Mouse (Mus musculus): ENCODE data around the gene Mrpl21. TPM values are rescaled to one million over a fixed set of nuclear protein-coding genes. Genes with fewer than 3 reads are reported as not detected.

Mrpl21 gene
- polyA plus RNA-seq, 1 experiment from 2014 or later = 96.2 TPM

DNA sequence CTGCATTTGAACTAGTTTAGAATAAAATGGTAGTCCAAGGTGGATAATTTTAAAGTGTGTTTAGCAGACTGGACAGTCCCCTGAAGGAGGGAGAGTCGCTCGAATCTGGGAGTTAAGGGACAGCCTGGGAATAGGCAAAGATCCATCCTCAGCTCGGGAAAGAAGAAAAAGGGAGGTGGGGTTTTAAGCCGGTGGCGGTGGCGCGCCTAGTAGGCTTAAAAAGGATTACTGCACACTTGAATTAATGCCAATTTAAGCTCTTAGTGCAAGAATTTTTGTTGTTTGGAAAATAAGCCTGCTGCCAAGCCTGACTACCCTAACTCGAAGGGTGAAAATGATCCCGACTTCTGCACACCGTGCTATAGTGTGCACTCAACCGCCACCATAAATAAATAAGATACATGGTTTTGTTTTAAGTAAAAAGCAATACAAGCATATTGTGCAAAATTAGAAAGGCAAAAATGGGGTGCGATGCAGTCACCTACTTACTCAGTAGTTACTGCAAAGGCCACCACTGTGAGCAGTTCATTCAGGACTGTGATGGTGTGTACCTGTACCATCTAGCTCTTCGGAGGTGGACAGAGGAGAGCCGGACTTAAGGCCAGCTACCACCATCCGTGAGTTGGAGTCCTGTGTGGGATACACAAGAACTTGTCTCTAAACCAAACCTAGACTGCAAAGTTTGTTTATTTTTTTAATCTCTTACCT lies 43.2 kb downstream of the Mrpl21 start:
- H3K9ac ChIP-seq (replicated peaks; ENCODE audit: low read length) = no peak overlapping the region; the same call in 1 of the 2 replicates
- H3K9me3 ChIP-seq (ENCODE audit: control insufficient read depth, low read length) = no peaks in the 10 kb centered on the region
- H3K4me2 ChIP-seq (ENCODE audit: low read length) = peak overlapping the region; percentile 85
- no peaks in the 10 kb centered on the region for H3K36me3 ChIP-seq (ENCODE audit: control insufficient read depth, insufficient read depth, low read length)
- WGBS = 22% methylated on average over 15 of the region's 15 CpGs
- peak overlapping the region; percentile 85 for H3K27ac ChIP-seq (replicated peaks; ENCODE audit: low read depth, low read length)
- DNase-seq = peak; percentile 73
- H3K4me1 ChIP-seq (ENCODE audit: control insufficient read depth, insufficient read depth, low read length) = peaks cover 27% of the 10 kb centered on the region
- peak overlapping the region; percentile 50 for H3K4me3 ChIP-seq (replicated peaks; ENCODE audit: low read depth, low read length)
- H3K27me3 ChIP-seq (ENCODE audit: control insufficient read depth, insufficient read depth, low read length) = peaks cover 31% of the 10 kb centered on the region
- ATAC-seq (ENCODE audit: low FRiP score, low TSS enrichment) = no peak; the same call in 1 of the 2 replicates

DNA sequence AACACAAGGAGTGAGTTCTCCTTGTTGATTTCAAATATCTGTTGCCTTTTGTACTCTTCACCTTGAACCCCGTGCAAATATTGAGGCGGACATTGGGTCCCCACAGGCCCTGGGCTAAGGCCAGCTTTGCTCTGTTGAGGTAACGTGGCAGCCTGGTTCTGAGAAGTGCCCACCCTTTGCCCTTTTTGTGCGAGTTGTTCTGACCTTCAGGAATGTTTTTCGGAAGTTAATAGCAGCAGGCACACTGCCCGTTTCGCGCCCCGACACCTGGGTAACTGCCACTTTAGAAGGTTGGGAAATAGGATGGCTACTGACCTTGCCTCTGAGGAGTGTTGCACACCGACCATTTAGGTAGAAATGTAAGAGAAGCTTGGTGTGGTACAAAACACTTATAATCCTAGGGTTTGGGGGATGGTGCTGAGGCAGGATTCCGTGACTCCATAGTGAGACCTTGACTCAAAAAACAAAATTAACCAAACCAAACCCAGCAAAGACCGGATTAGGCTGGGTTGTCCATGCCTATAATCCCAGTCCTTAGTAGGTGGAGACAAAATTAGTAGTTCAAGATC lies 43.9 kb downstream of the Mrpl21 start:
- Histone ChIP-seq H3K4me2 (ENCODE audit: low read length) (peak overlapping the region; percentile 85), H3K4me3 (replicated peaks; ENCODE audit: low read depth, low read length) (no peak overlapping the region), H3K4me1 (ENCODE audit: control insufficient read depth, insufficient read depth, low read length) (peaks cover 27% of the 10 kb centered on the region), H3K36me3 (ENCODE audit: control insufficient read depth, insufficient read depth, low read length) (no peaks in the 10 kb centered on the region), H3K9ac (replicated peaks; ENCODE audit: low read length) (no peak overlapping the region), H3K9me3 (ENCODE audit: control insufficient read depth, low read length) (no peaks in the 10 kb centered on the region), H3K27me3 (ENCODE audit: control insufficient read depth, insufficient read depth, low read length) (peaks cover 26% of the 10 kb centered on the region), H3K27ac (replicated peaks; ENCODE audit: low read depth, low read length) (peak overlapping the region; percentile 85)
- 88% methylated on average over 12 of the region's 12 CpGs for WGBS
- DNase-seq = no peak
- no peak for ATAC-seq (ENCODE audit: low FRiP score, low TSS enrichment)

DNA sequence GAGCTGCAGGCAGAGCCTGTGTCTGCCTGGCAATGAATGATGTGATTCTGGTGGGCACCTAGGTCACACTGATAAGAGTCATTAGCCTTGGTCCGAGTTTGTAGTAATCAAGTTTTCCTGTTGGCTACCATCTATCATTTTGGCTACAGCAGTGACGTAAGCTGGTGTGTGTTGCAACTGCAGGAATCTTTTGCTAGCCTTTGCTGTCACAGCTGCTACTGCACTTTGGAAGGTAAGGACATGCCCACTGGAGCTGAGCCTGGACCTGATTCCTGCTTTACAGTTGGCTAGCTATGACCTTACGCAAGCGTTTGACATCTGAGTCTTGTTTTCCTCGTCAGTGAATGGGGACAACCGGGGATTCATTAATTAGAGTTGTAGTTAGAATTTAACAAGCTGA lies 50.5 kb downstream of the Mrpl21 start:
- H3K27me3 ChIP-seq (ENCODE audit: control insufficient read depth, insufficient read depth, low read length) = no peaks in the 10 kb centered on the region
- ATAC-seq (ENCODE audit: low FRiP score, low TSS enrichment) (no peak), DNase-seq (no peak)
- WGBS = 76% methylated on average over 6 of the region's 6 CpGs
- H3K36me3 ChIP-seq (ENCODE audit: control insufficient read depth, insufficient read depth, low read length) = no peaks in the 10 kb centered on the region
- no peak overlapping the region for H3K4me3 ChIP-seq (replicated peaks; ENCODE audit: low read depth, low read length)
- H3K9ac ChIP-seq (replicated peaks; ENCODE audit: low read length) = no peak overlapping the region
- no peak overlapping the region for H3K27ac ChIP-seq (replicated peaks; ENCODE audit: low read depth, low read length)
- no peaks in the 10 kb centered on the region for H3K9me3 ChIP-seq (ENCODE audit: control insufficient read depth, low read length)
- no peak overlapping the region for H3K4me2 ChIP-seq (ENCODE audit: low read length)
- H3K4me1 ChIP-seq (ENCODE audit: control insufficient read depth, insufficient read depth, low read length) = peaks cover 14% of the 10 kb centered on the region

DNA sequence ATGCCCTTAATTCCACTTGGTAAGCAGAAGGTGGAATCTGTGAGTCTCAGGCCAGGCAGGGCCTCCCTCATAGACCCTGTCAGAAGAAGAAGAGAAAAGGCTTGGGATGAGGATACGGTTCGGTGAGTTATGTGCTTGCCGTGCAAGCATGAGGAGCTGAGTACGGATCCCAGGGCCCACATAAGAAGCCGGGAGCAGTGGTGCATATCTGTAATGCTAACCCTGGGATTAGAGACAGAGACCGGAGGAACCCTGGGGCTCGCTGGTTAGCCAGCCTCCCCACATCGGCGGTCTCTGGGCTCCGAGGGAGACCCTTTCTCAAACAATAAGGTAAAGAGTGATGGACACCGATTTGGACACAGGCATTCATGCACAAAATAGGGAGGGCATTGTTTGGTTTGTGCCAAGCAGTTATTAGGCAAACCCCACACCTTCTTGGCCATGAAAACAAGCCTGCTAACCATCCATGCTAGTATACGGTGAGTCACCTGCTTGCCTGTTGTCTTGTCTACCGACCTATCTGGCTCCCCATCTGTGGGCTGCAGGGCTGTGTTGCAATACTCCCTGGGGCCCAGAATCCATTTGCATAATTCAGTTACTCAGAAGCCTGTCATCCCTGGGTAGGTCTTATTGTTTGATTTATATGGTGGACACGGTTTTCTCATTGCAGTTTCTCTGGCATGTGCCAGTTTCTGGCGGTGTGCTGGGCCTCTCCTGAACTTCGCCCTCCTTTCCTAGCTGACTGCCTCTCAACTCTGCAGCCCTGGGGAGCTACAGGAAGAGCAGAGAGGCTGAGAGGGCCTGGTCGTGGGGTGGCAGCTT lies 51.2 kb downstream of the Mrpl21 start:
- H3K9me3 ChIP-seq (ENCODE audit: control insufficient read depth, low read length) = no peaks in the 10 kb centered on the region
- no peak overlapping the region for H3K4me3 ChIP-seq (replicated peaks; ENCODE audit: low read depth, low read length)
- no peak overlapping the region; the same call in 1 of the 2 replicates for H3K9ac ChIP-seq (replicated peaks; ENCODE audit: low read length)
- H3K27ac ChIP-seq (replicated peaks; ENCODE audit: low read depth, low read length) = peak overlapping the region; percentile 28
- no peak overlapping the region for H3K4me2 ChIP-seq (ENCODE audit: low read length)
- no peaks in the 10 kb centered on the region for H3K27me3 ChIP-seq (ENCODE audit: control insufficient read depth, insufficient read depth, low read length)
- no peaks in the 10 kb centered on the region for H3K36me3 ChIP-seq (ENCODE audit: control insufficient read depth, insufficient read depth, low read length)
- DNase-seq (peak; percentile 54), ATAC-seq (ENCODE audit: low FRiP score, low TSS enrichment) (peak; percentile 40; the same call in 1 of the 2 replicates)
- peaks cover 14% of the 10 kb centered on the region for H3K4me1 ChIP-seq (ENCODE audit: control insufficient read depth, insufficient read depth, low read length)
- WGBS = 17% methylated on average over 17 of the region's 17 CpGs

DNA sequence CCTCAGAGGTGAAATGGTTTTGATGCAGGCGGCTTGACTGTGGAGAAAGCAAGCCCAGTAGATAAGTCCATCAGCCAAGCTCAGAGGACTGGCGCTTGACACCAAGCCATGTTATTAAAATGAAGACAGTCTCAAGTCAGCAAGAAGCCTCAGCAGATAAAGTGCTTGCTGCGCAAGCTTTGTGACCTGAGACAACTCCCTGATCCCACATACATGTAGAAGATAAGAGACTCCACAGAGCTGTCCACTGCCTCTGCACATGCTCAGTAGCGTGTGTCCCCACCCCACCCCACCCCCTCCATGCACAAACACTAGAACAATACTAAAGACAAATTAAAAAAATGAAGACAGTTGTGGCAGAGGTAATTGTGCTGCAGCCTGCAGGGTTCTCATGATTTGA lies 51.8 kb downstream of the Mrpl21 start:
- Histone ChIP-seq H3K36me3 (ENCODE audit: control insufficient read depth, insufficient read depth, low read length) (no peaks in the 10 kb centered on the region), H3K4me2 (ENCODE audit: low read length) (no peak overlapping the region), H3K4me1 (ENCODE audit: control insufficient read depth, insufficient read depth, low read length) (peaks cover 14% of the 10 kb centered on the region), H3K27ac (replicated peaks; ENCODE audit: low read depth, low read length) (peak overlapping the region; percentile 28; the same call in 1 of the 2 replicates), H3K4me3 (replicated peaks; ENCODE audit: low read depth, low read length) (no peak overlapping the region), H3K9me3 (ENCODE audit: control insufficient read depth, low read length) (no peaks in the 10 kb centered on the region), H3K9ac (replicated peaks; ENCODE audit: low read length) (no peak overlapping the region), H3K27me3 (ENCODE audit: control insufficient read depth, insufficient read depth, low read length) (no peaks in the 10 kb centered on the region)
- DNase-seq (no peak), ATAC-seq (ENCODE audit: low FRiP score, low TSS enrichment) (no peak)
- 62% methylated on average over 4 of the region's 4 CpGs for WGBS

DNA sequence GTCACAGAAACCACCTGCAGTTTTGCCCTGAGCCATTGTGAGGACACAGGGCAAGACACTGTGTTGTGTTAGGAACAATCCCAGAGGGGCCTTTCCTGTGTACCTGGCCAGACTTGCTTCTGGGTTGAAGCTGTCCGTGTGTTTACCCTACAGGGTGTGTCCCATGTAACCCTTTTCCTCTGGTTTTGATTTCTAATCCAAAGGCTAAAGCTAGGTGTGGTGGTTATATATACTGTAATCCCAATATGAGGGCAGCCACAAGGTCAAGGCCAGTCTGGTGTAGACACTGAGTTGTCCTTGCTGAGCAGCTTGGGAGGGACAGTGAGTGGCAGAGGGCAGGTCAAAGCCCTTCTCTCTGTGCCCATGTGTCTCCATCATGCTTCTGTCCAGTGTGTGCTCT lies 53.2 kb downstream of the Mrpl21 start:
- no peaks in the 10 kb centered on the region for H3K27me3 ChIP-seq (ENCODE audit: control insufficient read depth, insufficient read depth, low read length)
- no peak overlapping the region for H3K9ac ChIP-seq (replicated peaks; ENCODE audit: low read length)
- H3K4me1 ChIP-seq (ENCODE audit: control insufficient read depth, insufficient read depth, low read length) = peaks cover 14% of the 10 kb centered on the region
- DNase-seq (no peak), ATAC-seq (ENCODE audit: low FRiP score, low TSS enrichment) (no peak)
- WGBS = 93% methylated on average over 1 of the region's 1 CpGs
- H3K27ac ChIP-seq (replicated peaks; ENCODE audit: low read depth, low read length) = no peak overlapping the region
- H3K4me2 ChIP-seq (ENCODE audit: low read length) = no peak overlapping the region
- no peaks in the 10 kb centered on the region for H3K9me3 ChIP-seq (ENCODE audit: control insufficient read depth, low read length)
- no peaks in the 10 kb centered on the region for H3K36me3 ChIP-seq (ENCODE audit: control insufficient read depth, insufficient read depth, low read length)
- no peak overlapping the region for H3K4me3 ChIP-seq (replicated peaks; ENCODE audit: low read depth, low read length)

DNA sequence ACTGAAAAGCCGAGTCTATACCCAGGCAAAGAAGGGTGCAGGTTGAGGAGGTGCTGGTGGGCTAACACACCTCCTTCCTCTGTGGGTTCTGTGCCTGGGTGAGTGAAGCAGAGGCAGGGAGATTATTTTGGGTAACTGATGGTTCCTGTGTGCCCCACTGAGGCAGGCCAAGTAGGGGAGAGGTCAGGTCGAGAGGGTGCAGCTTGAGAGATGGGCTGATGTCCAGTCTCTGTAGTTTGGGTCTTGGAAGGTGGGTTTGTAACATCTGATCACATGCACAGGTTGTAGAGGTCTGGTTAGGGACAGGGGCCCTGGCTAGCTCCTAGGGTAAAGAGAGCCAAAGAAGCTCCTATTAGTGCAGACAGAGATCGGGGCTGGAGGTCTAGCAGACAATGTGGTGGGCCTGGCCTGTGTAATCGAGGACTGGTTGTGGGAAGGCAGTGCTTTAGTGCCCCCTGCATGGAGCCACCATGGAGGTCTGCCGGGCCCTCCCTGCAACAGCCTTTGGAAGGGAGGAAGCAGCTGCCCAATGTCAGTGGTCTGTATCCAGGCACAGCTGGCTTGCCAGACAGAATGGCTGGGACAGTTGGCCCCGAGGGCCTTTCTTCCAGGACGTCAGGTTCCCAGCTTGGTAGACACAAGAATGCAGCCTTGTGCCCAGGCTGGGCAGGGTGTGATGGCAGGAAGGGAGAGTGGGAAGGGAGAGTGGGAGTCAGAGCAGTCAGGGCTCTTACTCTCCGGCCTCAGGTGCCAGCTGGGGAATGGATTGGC lies 54.0 kb downstream of the Mrpl21 start:
- DNase-seq (no peak), ATAC-seq (ENCODE audit: low FRiP score, low TSS enrichment) (no peak)
- no peak overlapping the region for H3K27ac ChIP-seq (replicated peaks; ENCODE audit: low read depth, low read length)
- no peak overlapping the region for H3K4me2 ChIP-seq (ENCODE audit: low read length)
- no peak overlapping the region for H3K9ac ChIP-seq (replicated peaks; ENCODE audit: low read length)
- H3K4me3 ChIP-seq (replicated peaks; ENCODE audit: low read depth, low read length) = no peak overlapping the region
- peaks cover 14% of the 10 kb centered on the region for H3K4me1 ChIP-seq (ENCODE audit: control insufficient read depth, insufficient read depth, low read length)
- no peaks in the 10 kb centered on the region for H3K36me3 ChIP-seq (ENCODE audit: control insufficient read depth, insufficient read depth, low read length)
- no peaks in the 10 kb centered on the region for H3K9me3 ChIP-seq (ENCODE audit: control insufficient read depth, low read length)
- H3K27me3 ChIP-seq (ENCODE audit: control insufficient read depth, insufficient read depth, low read length) = no peaks in the 10 kb centered on the region
- WGBS = 70% methylated on average over 8 of the region's 8 CpGs

DNA sequence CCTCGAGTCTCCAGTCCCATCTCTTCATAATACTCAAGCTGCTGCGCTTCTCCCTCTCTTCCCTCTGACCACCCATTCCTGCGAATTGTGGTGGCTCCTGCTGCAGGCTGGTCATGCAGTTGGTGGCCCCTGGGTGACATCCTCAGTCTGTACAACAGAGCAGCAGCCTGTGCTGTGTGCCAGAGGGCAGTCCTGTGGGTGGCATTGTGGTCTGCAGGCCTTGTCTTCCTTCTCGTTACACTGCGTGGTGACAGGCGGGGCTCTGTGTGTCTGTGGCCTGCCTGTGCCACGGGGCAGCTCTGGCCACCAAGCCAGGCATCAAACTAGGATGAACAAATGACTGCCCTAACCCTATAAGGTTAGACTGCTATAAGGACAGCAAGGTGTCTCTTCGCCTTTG lies 56.5 kb downstream of the Mrpl21 start:
- DNase-seq (no peak), ATAC-seq (ENCODE audit: low FRiP score, low TSS enrichment) (no peak)
- H3K9me3 ChIP-seq (ENCODE audit: control insufficient read depth, low read length) = no peaks in the 10 kb centered on the region
- no peak overlapping the region for H3K9ac ChIP-seq (replicated peaks; ENCODE audit: low read length)
- no peak overlapping the region for H3K4me2 ChIP-seq (ENCODE audit: low read length)
- H3K36me3 ChIP-seq (ENCODE audit: control insufficient read depth, insufficient read depth, low read length) = no peaks in the 10 kb centered on the region
- 87% methylated on average over 8 of the region's 8 CpGs for WGBS
- H3K27me3 ChIP-seq (ENCODE audit: control insufficient read depth, insufficient read depth, low read length) = no peaks in the 10 kb centered on the region
- H3K4me3 ChIP-seq (replicated peaks; ENCODE audit: low read depth, low read length) = no peak overlapping the region
- no peak overlapping the region for H3K27ac ChIP-seq (replicated peaks; ENCODE audit: low read depth, low read length)
- peaks cover 7% of the 10 kb centered on the region for H3K4me1 ChIP-seq (ENCODE audit: control insufficient read depth, insufficient read depth, low read length)

Measured in midbrain, embryonic 14.5 days (tissue).